Mouse (Mus musculus) lung, postnatal 25 days (tissue): ENCODE data around the gene Krit1.
"Not testable (repeated sequence)": the region's sequence is repeated elsewhere in the genome, so short reads cannot be mapped to it uniquely, and the experiment has no call there.

Experiments
- DNase-seq: peaks from one replicate; pipeline ENCODE4 v3.0.0; 2022; ENCODE audit warnings: low spot score

The Krit1 gene

GRCm38 (mm10) chr5:3889201-3889600, 86.2 kb downstream of the Krit1 start:
- DNase-seq: no peak

DNA sequence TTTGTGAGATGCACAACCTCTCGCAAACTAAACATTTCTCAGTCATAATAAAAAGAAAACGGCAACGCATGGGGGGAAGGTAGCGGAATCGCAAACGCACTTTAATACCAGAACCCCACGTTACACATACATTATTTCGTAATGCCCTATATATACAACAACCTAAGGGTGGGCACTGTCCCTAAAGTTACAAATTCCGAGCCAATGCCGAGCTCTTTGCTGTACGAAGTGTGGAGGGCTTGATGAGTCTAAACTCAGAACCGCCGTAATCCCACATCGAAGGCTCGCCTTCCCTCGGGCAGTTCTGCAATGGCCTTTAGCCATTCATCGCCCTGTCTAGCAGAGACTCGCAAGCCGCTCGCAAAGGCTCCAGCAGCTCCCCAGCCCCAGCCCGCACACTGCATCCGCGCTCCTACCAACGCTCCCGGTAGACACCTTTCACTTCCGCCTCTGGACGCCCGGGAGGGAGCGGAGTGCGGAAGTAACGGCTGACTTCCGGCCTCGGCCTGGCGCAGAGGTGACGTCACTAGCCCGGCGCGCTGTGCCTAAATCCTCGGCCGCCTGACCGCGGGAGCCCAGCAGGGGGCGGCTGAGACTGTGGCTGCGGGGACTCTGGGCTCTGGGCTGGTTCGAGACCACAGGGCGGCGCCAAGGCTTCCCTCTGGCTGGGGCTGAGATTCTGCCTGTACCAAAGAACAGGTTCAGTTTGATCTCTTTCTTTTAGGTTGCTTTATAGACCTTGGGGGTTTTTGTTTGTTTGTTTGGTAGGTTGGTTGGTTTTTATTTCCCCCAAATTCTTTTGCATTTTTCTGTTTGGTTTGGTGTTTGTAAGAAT, 90.7 kb downstream of the Krit1 start, which contains the start of gene Mterf1a:
Gene Mterf1a, minus strand, starts transcription at position 475 of the 835 bp plus-strand sequence.
- peak; percentile 26 for DNase-seq

- not testable (repeated sequence) for DNase-seq
Measured at GRCm38 (mm10) chr5:3894294-3894619, 91.3 kb downstream of the Krit1 start.
